Mouse (Mus musculus) right cerebral cortex, postnatal 14 days (tissue): ENCODE measurements at regions not wholly inside any gene's neighbourhood (a gene's known extent, or its start where the extent isn't known, plus 50 kb on each side); places are given as distances from the start of the nearest gene placed in this dataset.

Experiments used
- DNase-seq: peaks from one replicate; pipeline ENCODE4 v3.0.0; 2022

DNA sequence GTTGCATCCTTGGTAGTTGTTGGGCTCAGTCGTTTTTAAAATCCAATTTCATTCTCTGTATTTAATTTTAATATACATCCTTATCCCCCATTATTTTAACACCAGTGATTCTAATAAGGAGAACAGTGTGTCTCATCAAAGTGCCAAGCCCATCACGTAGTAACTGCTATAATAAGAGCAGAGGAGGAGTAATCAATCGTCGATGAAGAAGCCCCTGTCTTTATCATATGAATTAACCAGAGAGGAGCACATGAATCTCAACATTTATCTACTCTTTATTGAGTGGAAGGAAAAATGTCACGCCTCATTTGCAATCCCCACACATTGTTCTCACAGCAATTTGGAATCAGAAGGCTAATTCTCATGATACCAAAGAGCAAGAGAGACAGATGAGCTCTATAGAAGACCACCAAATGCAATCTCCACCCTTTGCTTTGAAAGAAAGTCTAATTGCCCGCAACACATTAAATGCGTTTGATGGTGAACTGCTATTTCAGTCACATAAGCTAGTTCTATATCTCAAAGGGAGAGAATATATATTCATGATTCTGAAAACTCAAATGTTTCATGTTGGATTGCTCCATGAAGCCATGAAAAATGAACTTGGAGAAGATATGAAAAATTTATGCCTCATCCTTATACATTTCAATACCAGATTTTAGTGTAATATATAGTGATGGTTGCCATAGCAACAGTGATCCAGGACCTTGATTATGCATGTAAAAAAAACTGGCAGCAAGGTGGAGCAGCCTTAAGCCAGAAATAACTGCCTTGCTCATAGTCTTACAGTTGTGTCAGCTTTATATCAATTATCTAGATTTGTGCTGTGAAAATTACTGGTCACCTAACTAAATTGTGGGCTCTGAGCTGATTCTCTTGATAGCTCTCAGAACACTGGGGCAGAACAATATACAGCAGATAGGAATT lies 244.2 kb downstream of the Tmsb4x start:
- DNase-seq: no peak

DNA sequence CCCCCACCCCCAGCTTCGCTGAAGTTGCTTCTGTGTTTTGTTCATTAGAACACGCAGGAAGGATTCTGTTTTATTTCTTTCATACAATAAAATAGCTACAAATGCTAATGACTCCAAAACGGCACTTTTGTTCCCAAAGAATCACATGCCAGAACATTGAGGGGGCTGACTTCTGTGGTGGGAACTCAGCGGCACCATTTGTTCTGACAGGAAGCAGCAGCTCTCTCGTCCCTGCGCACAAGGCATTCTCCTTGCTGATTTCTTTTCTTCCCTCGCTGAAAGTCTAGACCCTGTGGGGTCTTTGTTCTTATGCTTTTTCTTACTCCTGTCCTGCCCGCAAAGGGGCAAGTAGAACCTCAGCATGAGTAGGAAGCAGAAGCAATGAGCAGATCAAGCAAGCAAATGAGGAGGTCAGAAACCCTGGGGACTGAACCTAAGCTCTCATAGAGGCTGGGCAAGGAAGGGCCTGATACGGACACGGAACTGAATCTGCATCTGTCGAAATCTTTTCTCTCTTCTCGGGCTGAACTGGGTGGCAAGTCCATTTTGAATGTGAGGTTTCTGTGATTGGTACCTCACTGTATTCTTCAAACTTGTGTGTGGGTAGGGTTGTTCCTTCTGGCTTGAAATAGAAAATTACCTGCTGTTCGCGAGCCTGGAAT lies 256.5 kb downstream of the Tmsb4x start:
- no peak for DNase-seq

DNA sequence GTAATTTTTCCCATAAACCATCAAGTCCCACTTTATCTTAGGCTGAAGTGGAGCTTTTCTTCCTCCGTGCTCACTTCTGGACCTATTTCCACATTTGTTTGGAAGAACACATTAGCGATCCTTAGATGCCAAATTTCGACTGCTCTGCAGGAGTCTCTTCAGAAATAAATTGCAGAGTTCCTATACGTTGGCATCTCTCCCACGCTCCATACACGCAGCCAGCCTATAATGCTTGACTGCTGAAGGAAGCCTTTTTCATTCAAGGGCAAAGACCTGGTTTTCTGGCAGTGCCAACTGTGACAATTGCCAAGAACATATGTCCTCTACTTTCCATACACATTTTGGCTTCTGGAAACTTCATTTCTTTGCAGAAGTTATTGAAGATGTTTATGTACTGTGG lies 258.1 kb downstream of the Tmsb4x start:
- no peak for DNase-seq

DNA sequence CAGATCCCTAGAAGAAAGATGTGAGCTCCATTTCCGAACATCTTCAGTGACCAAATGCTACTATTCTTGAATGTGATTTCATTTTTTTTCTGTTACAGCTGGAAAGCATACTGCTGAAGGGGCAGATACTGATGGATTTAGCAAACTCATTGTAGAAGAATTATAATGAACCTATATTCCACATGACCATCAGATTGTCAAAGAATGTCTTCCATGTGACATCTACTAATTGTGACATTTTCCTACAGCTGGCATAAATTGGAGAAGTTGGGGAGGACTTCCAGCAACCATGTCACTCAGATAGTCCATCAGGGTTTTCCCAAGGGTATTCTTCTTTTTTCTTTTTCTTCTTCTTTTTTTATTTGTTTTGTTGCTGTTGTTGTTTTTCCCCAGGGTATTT lies 263.2 kb downstream of the Tmsb4x start:
- DNase-seq: no peak

DNA sequence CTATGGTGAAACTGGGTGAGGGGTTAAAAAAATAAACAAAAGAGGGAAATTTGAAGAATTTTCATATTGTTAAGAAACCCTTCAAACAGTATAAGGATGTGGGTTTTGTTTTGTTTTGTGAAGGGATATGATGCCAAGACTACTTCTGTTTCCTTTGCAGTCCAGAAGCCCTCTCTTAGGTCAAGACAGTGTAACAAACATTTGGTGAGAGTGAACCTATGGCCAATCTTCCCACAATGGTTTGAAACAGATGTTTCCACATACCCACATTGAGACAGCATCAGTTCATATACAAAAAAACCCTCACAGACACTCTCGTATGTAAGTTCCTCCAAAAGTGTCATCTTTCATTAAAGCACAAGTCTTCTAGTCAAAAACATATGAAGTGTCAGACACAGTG lies 263.6 kb downstream of the Tmsb4x start:
- DNase-seq: no peak

DNA sequence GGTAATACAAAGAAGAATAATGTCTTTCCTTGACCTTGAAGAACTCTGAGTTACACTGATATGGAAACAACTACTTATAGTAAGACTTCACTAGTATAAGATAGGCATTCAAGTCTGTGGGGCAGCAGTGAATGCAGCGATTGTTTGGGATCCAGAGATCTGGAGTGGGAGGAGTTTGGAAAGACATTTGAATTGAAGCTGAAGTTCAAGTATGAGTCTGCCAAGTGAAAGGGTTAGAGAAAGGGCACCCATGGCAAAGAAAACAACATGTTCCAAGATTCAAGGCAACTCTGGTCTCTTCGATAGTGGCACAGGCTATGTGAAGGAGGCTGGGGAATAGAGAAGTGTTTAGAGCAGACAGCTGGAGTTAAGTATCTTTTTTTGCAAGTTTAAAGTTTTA lies 275.3 kb downstream of the Tmsb4x start:
- DNase-seq: no peak

DNA sequence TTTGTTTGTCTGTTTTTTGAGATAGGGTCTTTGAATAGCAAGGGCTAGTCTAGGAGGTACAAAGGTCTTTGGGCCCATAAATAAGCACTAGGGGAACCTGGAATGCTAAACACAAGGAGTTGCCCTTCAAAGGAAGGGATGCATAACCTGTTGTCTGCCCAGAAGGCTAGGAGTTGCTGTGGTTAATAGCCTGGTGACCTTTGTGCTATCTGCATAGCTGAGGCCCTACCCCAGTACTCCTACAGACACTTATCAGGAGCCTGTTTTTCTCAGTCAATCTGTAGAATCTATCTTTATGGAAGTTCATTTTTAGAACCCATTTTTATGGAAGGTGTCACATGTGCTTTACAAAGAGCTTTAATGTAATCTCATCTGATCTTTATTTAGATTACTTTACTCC lies 276.6 kb downstream of the Tmsb4x start:
- DNase-seq: no peak

DNA sequence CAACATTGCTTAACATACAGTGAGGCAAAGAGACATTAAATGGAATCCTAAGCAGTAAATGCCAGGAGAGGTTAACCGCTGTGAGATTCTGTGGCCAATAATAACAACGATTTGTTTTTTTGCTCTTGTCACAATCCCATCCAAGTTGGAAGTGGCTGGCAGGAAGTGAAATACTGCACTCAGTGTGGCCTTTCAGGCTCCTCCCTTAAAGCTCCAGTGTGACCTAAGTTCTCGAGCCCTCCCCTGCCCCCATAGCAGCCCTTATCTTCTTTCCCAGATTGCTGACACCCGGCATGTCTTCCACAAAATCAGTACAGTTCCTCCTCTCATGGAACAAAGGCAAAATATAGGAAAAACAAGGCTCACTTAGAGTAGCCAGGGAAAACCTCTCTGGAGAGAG lies 278.1 kb downstream of the Tmsb4x start:
- DNase-seq: no peak

DNA sequence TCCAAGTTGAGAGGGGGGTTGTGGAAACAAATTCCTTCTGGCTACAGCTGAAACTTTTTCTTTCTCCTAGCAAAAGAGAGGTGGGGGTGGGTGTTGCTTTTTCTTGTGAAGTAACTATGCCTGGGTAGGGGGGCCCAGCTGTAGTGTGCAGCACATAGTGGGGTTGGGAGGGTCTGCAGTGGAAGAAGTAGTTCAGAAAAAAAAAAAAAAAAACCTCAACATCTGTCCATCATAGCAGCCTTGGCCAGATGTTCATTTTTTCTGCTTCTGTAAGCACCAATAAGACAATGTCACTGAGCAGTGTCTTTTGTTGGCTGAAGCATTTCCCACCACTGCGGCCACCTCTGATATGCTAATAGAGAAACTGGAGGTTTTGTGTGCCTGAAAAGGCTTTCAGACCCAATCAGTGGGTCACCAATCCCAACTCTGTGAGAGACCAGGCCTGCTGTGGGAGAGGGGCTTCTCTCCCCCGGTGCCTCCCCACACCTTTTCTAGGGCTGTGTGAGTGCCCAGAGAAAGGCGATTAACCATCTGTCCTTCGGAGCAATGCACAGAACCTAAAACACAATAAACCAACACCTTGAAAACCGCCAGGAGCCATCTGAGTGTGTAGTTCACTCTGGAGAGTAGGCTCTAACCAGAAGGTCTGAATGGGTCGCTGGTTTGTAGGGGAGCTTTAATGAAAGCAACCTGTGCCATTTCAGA lies 279.2 kb downstream of the Tmsb4x start:
- no peak for DNase-seq

DNA sequence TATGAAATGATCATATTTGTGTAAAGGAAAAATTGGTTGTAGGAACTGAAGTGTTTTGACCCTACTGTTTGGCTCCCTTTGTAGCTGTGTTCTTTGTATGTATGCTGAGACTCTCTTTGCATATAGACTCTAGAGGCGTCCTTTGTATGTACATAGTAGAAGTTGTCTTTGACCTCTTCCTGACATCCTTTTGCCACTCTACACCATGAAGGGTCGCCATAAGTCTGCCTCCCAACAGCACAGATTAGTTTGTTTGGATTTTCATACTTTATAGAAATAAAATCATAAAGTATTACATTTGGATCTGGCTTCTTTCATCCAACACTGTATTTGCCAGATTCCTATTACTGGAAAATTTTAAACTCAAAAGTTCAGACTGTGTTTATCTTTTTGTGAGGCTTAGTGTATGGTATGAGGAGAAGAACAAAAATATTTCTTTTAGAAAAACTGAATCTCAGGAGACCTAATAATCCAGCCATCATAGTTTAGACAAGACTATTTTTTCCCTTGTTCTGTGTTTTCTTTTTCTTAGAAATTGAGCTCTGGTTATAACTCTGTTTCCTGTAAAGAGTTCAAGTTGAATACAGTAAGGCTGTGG lies 293.7 kb downstream of the Tmsb4x start:
- no peak for DNase-seq

DNA sequence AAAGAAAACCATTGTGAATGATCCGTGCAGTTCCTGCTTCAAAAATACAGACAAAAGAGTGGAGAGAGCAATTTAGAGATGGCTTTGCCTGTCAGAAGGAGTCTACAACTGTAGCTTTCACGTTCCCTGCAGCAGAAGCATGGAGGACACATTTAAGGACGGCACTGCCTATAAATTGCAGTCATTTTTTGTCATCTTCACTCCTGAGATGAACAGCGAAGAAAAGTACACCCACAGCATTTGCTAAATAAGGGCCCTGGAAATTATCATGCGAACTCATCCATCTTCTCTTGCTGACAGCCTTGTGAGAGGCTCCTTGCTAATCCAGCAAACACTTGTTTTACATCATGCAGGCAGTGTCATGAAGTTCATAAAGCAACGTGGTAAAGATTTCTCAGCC lies 302.5 kb downstream of the Tmsb4x start:
- DNase-seq: no peak

DNA sequence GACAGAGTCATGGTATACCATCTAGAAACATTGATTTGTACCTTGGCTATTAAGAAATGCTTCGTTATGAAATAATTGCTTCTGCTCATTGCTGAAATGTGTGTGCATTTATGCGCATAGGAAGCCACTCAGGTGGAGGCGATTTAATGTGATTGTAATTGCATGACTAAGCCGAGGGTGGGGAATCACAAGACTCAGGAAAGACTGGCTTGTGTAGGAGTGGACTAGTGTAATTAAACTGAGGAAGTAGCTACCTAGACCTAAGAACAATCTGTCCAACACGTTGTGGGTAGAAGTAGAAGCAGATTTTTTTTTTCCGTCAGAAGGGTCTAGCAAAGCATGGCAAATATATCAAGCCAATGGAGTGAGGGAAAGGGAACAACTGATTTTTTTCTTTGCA lies 308.4 kb downstream of the Tmsb4x start:
- no peak for DNase-seq

DNA sequence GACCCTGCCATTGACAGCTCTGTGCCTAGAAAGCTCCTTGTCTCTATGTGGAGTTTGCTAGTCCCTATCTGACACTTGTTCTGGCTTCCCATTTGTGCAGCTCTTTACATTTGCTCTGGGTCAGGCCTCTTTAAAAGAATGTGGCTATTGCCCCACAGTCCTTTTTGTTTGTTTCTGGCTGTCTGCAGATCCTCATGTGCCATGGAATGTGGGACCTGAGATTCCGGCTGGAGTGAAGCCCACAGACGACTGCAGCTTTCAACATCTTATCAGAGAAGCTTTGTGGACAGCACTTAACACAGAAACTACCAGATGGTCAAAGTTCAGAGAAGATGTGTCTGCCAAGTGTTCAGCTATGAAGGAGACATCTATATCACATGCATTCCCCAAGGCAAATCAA lies 309.7 kb upstream of the Egfl6 start:
- no peak for DNase-seq

DNA sequence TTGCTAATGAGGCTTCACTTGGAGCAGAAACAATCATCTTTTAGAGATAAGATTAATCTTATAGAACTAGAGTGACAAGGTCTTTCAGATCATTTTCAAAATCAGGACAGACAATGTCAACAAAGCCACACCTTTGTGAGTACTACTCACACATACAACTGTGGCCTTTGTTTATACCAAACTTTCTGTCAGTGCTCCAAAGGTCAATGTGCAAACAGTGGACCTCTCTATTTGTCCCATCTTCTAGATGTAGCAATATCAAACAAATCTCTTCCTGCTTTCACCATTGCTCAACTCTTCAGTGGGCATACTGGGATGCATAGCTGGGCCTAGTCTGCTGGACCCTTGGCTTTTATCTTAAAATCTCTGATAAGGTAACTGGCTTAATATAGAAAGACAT lies 300.9 kb upstream of the Egfl6 start:
- no peak for DNase-seq

DNA sequence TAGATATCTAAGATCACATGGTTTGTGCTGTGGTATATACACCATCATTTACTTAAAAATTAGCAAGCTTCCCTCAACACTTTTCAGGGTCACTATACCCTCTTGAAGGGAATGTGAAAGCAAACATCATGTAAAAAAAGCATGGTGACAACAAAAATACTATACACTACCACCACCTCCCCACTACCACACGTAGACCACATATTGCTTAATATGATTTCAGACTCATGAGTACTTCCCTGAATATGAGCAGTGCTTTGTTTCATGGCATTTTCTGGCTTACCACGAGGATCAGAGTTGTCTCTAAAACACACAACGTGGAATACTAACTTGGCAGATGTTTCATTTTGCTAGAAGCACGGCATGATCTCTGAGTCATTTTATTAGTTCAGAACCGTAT lies 284.0 kb upstream of the Egfl6 start:
- no peak for DNase-seq

DNA sequence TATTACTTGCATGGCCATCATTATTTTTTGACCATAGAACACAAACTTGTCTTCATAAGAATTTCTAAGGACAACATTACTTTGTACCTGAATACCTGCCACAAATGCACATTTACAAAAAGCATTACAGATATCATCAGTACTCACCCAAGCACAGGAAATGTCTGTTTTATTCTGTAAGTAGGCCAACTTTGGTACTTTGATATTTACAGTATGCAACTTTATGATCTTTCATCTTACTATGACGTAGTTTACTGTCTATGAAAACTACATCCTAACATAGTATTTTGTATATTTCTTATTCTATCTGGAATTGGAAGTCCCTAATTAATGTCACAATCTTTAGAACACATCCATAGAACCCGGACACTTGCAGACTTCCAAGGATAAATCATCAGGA lies 282.2 kb upstream of the Egfl6 start:
- DNase-seq: no peak
